Mouse (Mus musculus): ENCODE data around the gene A730061H03Rik.
A peak's percentile ranks its signal among the peaks of the same experiment; 100 is the strongest.

A730061H03Rik gene

GRCm38 (mm10) chr14:55580731-55581130, 20.5 kb upstream of the A730061H03Rik start:
- no peak for DNase-seq

DNA sequence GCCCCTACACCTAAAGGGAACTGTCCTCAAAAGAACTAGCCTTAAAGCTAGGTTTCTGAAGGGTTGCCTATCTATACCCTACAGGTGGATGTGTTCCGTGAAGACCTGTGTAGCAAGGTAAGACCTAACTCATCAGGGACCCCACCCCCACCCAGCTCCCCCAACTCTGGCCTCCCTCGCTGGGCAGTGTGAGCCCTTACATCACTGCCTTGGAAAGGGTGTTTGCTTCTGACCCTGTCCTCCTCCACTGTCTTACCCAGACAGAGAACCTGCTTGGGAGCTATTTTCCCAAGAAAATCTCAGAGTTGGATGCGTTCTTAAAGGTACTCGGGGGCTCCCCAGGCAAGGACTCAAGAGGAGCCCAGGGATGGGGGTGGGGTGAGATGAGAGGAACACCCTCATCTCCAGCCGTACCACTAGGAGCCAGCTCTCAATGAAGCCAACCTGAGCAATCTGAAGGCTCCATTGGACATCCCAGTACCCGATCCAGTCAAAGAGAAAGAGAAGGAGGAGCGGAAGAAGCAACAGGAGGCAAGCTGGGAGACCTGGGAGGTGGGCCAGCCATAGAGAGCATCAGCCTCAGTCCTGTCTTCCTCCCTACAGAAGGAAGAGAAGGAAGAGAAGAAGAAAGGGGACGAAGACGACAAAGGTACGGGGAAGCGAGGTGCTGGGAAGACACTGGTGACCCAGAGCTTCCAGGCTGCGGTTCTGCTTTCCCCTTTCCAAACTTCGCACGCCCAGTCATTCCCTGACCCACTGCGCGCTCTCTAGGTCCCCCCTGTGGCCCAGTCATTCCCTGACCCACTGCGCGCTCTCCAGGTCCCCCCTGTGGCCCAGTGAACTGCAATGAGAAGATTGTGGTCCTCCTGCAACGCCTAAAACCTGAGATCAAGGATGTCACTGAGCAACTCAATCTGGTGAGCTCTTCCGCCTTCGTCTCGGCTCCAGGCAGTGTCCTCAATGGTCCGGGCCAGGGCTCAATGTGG, 19.6 kb upstream of the A730061H03Rik start:
- no peak for DNase-seq

DNA sequence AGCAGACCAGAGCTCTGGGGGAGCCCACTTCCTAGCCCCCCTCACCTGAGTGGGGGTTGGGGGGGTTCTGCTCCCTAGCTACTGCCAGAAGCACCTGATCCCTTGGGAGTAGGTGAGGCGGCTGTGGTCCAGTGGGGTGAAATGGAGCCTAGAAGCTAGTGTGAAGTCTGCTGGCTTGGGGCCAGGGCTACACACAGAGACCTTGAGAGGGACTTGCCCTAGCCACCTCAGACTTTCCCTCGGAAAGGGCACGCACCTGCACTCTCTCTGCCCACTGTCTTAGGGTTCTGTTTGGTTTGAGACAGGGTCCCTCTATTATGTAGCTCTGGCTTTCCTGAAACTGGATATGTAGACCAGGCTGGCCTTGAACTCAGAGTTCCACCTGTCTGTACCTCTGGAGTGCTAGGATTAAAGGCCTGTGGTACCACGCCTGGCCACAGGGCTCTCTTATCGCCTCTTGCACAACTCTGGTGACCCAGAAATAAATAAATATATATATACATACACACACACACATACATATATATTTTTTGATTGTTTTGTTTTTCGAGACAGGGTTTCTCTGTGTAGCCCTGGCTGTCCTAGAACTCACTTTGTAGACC, 18.6 kb upstream of the A730061H03Rik start:
- DNase-seq = no peak

- peak; percentile 72 for DNase-seq
Measured at GRCm38 (mm10) chr14:55577871-55578667, 17.9 kb upstream of the A730061H03Rik start, which contains the start of gene Psme1. Gene Psme1 (plus strand): TSS chr14:55578123.

DNA sequence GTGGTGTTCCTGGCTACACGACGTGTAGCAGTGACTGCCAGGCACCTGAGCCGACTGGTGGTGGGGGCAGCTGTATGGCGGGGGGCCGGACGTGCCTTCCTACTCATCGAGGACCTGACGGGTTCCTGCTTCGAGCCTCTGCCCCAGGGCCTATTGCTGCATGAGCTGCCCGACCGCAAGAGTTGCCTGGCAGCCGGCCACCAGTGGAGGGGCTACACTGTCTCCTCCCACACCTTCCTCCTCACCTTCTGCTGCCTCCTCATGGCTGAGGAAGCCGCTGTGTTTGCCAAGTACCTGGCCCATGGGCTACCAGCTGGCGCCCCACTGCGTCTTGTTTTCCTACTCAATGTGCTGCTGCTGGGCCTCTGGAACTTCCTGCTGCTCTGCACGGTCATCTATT, 16.2 kb upstream of the A730061H03Rik start:
- peak; percentile 40 for DNase-seq

DNA sequence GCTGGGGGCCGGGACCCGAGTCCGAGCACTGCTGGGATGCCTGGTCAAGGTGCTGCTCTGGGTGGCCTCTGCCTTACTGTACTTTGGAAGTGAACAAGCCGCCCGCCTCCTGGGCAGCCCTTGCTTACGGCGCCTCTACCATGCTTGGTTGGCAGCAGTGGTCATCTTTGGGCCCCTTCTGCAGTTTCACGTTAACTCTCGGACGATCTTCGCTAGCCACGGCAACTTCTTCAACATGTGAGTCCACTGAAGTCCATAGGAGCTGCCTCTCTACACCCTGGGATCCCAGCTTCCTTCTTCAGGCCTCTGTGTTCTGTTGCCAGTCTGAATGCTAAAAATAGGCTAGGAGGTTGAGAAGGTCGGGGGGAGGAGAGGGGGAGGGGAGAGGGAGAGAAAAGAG, 15.5 kb upstream of the A730061H03Rik start:
- no peak for DNase-seq

- DNase-seq = no peak
Measured at GRCm38 (mm10) chr14:55575302-55575701, 15.1 kb upstream of the A730061H03Rik start, which contains the start of gene Fitm1. Gene Fitm1 (plus strand): TSS chr14:55575617.

DNA sequence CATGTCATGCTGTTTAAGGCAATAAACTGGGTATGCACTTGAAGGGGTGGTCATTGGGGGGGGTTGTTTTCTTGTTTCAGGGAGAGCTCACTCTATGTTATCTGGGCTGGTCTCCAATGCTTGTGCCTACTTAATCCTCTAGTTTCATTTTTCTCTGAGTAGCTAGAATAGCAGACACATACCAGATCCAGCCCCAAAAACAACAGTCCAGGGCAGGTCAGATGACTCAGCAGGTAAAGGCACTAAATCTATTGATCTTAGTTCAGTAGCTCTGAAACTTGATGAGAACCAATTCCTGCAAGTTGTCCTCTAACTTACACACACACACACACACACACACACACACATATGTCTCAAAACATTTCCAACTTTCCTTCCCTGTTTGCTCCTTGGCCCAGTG, 11.6 kb upstream of the A730061H03Rik start:
- no peak for DNase-seq

DNA sequence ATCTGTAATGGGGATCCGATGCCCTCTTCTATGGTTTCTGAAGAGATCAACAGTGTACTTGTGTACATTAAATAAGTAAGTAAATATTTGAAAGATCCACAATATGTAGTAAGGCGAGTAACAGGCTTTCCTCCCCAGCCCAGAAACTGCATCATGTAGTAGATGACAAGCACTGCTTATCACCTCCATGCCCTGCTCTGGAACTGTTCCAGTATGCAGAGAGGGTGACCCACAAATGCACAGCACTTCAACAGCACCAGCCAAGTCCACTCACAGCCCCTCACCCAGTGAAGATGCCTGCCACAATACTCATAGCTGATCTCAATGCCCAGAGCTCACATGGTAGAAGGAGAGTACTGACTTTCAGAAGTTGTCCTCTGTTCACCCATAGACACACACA, 10.4 kb upstream of the A730061H03Rik start:
- no peak for DNase-seq

DNA sequence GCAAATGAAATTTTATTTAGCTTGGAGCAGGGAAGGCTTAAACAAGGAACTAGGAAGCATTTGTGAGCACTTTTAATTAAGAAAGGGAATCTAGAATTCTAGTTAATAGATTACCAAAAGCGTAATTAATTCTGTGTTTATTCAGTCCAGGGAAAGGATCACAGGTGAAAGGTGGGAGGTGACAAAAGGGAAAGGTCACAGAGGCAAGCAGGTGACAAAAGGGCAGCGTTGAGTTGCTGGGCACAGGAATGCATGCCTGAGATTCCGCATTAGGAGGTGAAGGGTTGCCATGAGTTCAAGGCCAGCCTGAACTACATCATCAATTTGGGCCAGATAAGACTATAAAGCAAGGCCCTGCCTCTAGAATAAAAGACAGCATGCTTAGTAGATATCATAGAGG, 7.3 kb upstream of the A730061H03Rik start:
- no peak for DNase-seq

- no peak for DNase-seq
Measured at GRCm38 (mm10) chr14:55565748-55566147, 5.5 kb upstream of the A730061H03Rik start.

DNA sequence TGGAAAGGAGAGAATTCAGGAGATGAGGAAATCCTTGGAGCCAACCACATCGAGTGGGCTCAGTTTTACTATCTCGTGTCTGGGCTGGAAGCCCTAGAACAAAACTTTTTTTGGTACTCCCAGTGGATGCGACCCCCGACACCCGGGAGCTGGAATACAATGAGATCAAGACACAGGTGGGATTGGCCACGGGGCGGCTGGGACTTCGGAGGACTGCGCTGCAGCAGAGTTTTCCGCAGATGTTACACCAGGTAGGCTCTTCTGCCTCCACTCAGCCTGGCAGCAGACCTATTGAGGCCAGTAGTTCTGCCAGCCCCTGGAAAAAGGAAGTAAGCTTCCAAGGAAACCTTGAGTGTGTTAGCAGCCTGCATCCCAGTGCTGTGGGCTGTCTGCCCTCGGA, 3.0 kb upstream of the A730061H03Rik start:
- DNase-seq = no peak

DNA sequence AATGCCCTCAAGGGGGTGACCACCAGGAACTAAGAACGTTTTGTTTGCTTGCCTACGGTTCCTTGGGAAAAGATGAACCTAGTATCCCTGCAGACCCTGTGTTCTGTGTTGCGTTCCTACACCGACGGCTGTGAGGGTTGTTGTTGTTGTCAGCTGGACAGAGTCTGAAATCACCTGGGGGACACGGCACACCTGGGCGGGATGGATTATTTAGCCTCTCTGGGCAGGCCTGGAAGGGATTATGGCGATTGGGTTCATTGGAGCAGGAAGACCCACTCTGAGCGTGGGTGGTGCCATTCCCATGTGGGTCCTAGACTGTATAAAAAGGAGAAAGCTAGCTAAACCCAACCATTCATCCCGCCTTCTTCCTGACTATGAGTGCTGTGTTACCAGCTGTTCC, 1.7 kb upstream of the A730061H03Rik start:
- no peak for DNase-seq

DNA sequence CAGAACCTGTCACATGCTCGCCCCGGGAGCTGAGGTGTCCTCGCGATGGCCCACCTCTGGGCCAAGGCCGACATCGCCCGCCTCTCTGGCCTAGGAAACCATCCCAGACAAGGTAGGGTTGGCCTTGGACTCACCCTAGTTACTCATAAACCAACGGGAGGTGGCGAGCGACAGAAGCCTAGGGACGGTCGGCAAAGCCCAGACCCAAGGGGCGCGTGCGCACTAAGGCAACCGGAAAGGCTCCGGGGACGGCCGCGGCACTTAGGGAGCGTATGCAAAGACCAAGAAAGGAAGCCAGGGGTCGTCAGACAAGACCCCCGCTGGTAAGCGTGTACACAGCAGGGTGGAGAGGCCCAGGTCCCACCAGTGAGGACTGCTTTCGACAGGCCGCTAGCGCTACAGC, 406 bp downstream of the A730061H03Rik start, which contains the start of gene Dcaf11:
Gene Dcaf11 (plus strand): TSS at position 208 of the 403 bp plus-strand sequence.
- DNase-seq = peak; percentile 90

- DNase-seq = no peak
Measured at GRCm38 (mm10) chr14:55558740-55559448, 1.3 kb downstream of the A730061H03Rik start.

GRCm38 (mm10) chr14:55557587-55557986, 2.6 kb downstream of the A730061H03Rik start:
- DNase-seq = no peak

DNA sequence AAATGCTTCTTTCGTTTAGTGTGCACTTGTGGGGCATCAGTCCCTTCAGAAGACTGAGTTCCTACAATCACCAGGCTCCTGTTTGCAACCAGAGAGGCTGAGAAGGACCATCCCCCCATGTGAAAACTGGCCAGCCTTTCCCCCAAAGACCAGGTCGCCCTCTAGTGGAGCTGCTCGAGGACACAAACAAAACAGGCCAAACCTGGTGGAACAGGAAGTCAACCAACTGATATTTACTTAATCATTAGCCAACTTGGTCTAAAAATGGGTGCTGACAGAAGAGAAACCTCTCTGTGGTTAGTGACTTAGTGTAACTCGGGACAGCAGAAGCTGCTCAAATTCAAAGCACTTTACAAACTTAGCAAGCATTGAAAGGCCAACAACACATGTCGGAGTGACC, 3.2 kb downstream of the A730061H03Rik start:
- DNase-seq = peak; percentile 65

- DNase-seq = no peak
Measured at GRCm38 (mm10) chr14:55555788-55556187, 4.4 kb downstream of the A730061H03Rik start.

GRCm38 (mm10) chr14:55554635-55555034, 5.6 kb downstream of the A730061H03Rik start:
- DNase-seq = no peak

- no peak for DNase-seq
Measured at GRCm38 (mm10) chr14:55551794-55552193, 8.4 kb downstream of the A730061H03Rik start.

DNA sequence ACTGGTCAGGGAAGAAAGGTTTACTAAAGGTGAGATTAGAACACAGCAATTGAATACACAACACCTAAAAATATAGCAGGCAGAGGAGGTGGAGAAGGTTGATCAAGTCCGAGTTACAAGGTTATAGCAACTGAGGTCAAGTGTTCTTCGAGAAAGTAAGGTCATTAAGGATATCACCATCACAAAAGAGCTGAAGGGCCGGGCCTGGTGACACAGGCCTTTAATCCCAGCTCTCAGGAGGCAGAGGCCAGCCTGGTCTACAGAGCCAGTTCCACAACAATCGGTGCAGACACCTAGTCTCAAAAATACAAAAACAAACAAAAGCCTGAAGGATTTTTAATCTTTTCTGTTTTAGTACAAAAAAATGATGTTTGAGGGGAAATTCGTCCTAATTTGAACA, 8.9 kb downstream of the A730061H03Rik start:
- no peak for DNase-seq

GRCm38 (mm10) chr14:55550191-55550590, 10.0 kb downstream of the A730061H03Rik start:
- DNase-seq = no peak

Measured in right cerebral cortex, adult 18-20 months (tissue).